Mouse (Mus musculus): ENCODE results near the gene Rnf224. TPM values are rescaled to one million over a fixed set of nuclear protein-coding genes. Genes with fewer than 3 reads are reported as not detected.

Gene Rnf224
- polyA plus RNA-seq, 1 experiment from 2014 or later, result not detected

DNA sequence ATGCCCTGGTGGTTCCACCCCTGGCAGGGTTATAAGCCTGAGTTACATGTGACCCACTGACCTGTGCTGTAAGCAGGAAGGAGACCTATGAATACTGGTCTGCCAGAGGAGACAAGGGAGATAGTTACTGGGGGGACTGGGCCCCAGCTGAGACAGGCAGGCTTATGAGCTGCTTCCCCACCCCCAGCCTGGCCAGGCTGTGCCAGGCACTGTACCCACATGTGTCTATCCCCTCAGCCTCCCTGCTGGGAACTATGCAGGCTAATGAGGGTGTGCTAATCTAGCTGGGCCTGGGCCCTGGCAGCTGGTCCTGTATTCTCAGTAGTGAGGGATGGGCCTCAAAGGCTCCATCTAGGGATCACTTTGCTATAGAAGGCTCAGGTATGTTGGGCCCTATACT is 30.7 kb upstream of the Rnf224 start:
- Histone ChIP-seq H3K4me2 (ENCODE audit: low read length) (peak overlapping the region; percentile 100), H3K4me1 (ENCODE audit: control insufficient read depth, insufficient read depth, low read length) (peaks cover 59% of the 10 kb centered on the region), H3K27ac (replicated peaks; ENCODE audit: low read depth, low read length) (0 out of 2 replicates have a peak overlapping the region, but pooled peaks have one; percentile 52), H3K27me3 (ENCODE audit: control insufficient read depth, insufficient read depth, low read length) (peaks cover 9% of the 10 kb centered on the region), H3K36me3 (ENCODE audit: control insufficient read depth, insufficient read depth, low read length) (peaks cover 27% of the 10 kb centered on the region), H3K4me3 (replicated peaks; ENCODE audit: low read depth, low read length) (no peak overlapping the region), H3K9me3 (ENCODE audit: control insufficient read depth, low read length) (no peaks in the 10 kb centered on the region), H3K9ac (replicated peaks; ENCODE audit: low read length) (peak overlapping the region; percentile 16; the same call in 1 of the 2 replicates)
- DNase-seq (no peak), ATAC-seq (ENCODE audit: low FRiP score, low TSS enrichment) (no peak)

DNA sequence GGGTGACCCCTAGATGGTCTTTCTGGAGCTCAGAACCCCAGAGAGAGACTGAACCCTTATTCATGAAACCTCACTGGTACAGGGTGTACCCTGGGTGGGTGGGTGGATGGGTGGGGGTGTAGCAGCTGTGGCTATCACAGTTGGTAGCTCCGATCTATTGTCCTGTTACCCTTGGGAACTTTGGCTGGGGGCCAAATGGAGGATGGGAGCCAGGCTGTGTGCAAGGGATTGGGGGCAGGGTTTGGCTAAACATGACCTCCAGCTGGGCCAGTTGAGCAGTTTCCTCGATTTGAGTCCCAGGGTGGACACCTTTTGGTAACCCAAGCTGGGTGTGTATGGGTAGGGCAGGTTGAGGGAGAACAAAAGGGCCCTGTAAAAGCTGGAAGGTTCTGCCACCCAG is 30.1 kb upstream of the Rnf224 start:
- H3K36me3 ChIP-seq (ENCODE audit: control insufficient read depth, insufficient read depth, low read length), result peaks cover 27% of the 10 kb centered on the region
- H3K9ac ChIP-seq (replicated peaks; ENCODE audit: low read length), result peak overlapping the region; percentile 16; the same call in 1 of the 2 replicates
- peaks cover 9% of the 10 kb centered on the region for H3K27me3 ChIP-seq (ENCODE audit: control insufficient read depth, insufficient read depth, low read length)
- H3K4me1 ChIP-seq (ENCODE audit: control insufficient read depth, insufficient read depth, low read length), result peaks cover 59% of the 10 kb centered on the region
- whole genome bisulfite sequencing, result 50% methylated on average over 2 of the region's 2 CpGs
- no peak overlapping the region for H3K4me3 ChIP-seq (replicated peaks; ENCODE audit: low read depth, low read length)
- no peak for ATAC-seq (ENCODE audit: low FRiP score, low TSS enrichment)
- H3K4me2 ChIP-seq (ENCODE audit: low read length), result peak overlapping the region; percentile 100
- H3K27ac ChIP-seq (replicated peaks; ENCODE audit: low read depth, low read length), result 0 out of 2 replicates have a peak overlapping the region, but pooled peaks have one; percentile 52
- no peaks in the 10 kb centered on the region for H3K9me3 ChIP-seq (ENCODE audit: control insufficient read depth, low read length)
- peak; percentile 35 for DNase-seq

DNA sequence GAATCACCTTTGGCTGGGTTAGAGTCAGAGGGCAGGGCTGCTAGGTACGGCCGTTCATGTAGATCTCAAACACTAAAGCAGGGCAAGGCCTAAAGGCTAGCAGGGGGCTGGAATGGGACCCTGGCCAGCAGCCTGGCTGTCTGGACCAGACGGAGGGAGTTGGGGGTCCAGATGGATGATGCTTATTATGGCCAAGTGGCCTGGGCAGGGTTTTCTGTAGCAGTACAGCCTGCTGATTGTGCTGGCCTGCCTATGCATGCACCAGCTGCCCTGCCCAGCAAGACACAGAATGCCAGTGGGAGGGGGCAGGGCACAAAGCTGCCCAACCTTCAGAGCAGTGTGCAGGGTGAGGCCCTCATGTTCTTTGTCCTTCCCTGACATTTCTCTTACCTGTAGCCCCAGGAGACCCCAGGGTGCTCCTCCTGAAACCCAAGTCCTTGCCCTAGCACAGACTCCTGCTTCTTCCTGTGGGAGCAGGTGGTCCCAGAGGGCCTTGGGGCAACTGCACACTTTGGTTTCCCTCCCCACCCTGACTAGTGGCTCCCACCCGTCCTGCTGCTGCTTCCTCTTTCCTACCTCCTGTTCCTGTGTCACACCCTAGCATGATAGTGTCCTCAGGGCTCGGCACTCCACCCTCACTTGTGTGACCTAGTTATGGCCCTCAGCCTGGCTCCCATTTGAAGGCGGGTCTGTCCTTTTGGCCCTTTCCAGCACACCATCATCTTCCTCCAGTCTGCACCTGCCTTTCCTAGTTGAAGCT is 29.5 kb upstream of the Rnf224 start:
- peak overlapping the region; percentile 31; the same call in 1 of the 2 replicates for H3K9ac ChIP-seq (replicated peaks; ENCODE audit: low read length)
- peaks cover 53% of the 10 kb centered on the region for H3K4me1 ChIP-seq (ENCODE audit: control insufficient read depth, insufficient read depth, low read length)
- peaks cover 9% of the 10 kb centered on the region for H3K27me3 ChIP-seq (ENCODE audit: control insufficient read depth, insufficient read depth, low read length)
- no peak overlapping the region for H3K27ac ChIP-seq (replicated peaks; ENCODE audit: low read depth, low read length)
- H3K36me3 ChIP-seq (ENCODE audit: control insufficient read depth, insufficient read depth, low read length), result peaks cover 27% of the 10 kb centered on the region
- ATAC-seq (ENCODE audit: low FRiP score, low TSS enrichment) (no peak), DNase-seq (no peak)
- no peaks in the 10 kb centered on the region for H3K9me3 ChIP-seq (ENCODE audit: control insufficient read depth, low read length)
- peak overlapping the region; percentile 100 for H3K4me2 ChIP-seq (ENCODE audit: low read length)
- WGBS, result 70% methylated on average over 6 of the region's 6 CpGs
- H3K4me3 ChIP-seq (replicated peaks; ENCODE audit: low read depth, low read length), result no peak overlapping the region

DNA sequence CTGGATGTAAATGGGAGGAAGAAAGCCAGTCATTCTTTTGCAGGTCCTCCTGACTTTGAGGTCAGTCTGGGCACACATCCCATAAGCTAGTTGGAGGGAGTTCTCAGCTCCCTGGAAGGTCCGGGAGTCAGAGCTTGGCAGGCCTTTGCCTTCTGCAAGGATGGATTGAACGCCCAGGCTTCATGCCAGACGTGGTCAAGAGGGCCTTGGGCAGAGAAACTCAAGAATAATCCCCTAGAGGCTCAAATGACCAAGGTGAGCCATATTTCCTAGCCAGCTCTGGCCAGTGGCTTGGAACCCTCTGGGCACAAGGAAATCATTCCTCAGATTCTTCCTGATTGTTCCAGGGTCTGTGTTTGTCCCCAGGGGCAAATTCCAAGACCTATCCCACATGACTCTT is 28.3 kb upstream of the Rnf224 start:
- Histone ChIP-seq H3K4me3 (replicated peaks; ENCODE audit: low read depth, low read length) (0 out of 2 replicates have a peak overlapping the region, but pooled peaks have one; percentile 12), H3K27me3 (ENCODE audit: control insufficient read depth, insufficient read depth, low read length) (peaks cover 9% of the 10 kb centered on the region), H3K9me3 (ENCODE audit: control insufficient read depth, low read length) (no peaks in the 10 kb centered on the region), H3K9ac (replicated peaks; ENCODE audit: low read length) (no peak overlapping the region; the same call in 1 of the 2 replicates), H3K4me2 (ENCODE audit: low read length) (peak overlapping the region; percentile 100), H3K27ac (replicated peaks; ENCODE audit: low read depth, low read length) (no peak overlapping the region), H3K36me3 (ENCODE audit: control insufficient read depth, insufficient read depth, low read length) (peaks cover 18% of the 10 kb centered on the region), H3K4me1 (ENCODE audit: control insufficient read depth, insufficient read depth, low read length) (peaks cover 47% of the 10 kb centered on the region)
- DNase-seq, result no peak
- ATAC-seq (ENCODE audit: low FRiP score, low TSS enrichment), result no peak
- WGBS, result 73% methylated on average over 3 of the region's 3 CpGs

DNA sequence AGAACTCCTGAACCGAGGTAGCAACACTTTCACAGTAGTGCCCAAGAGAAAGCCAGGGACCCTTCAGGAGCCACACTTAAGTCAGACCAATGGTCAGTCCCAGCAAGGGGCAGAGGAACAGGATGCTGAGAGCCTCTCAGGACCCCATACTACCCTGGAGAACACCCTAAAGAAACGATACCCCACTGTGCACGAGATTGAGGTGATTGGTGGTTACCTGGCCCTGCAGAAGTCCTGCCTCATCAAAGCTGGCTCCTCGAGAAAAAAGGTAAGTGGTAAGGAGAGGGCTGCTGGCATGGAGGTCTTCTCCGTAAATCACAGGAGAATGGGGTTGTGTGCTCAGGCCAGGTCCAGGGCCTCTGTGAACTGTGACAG is 27.7 kb upstream of the Rnf224 start:
- H3K36me3 ChIP-seq (ENCODE audit: control insufficient read depth, insufficient read depth, low read length), result peaks cover 12% of the 10 kb centered on the region
- WGBS, result 77% methylated on average over 5 of the region's 5 CpGs
- no peak for ATAC-seq (ENCODE audit: low FRiP score, low TSS enrichment)
- no peak overlapping the region; the same call in 1 of the 2 replicates for H3K9ac ChIP-seq (replicated peaks; ENCODE audit: low read length)
- peak overlapping the region; percentile 100 for H3K4me2 ChIP-seq (ENCODE audit: low read length)
- H3K9me3 ChIP-seq (ENCODE audit: control insufficient read depth, low read length), result no peaks in the 10 kb centered on the region
- peaks cover 47% of the 10 kb centered on the region for H3K4me1 ChIP-seq (ENCODE audit: control insufficient read depth, insufficient read depth, low read length)
- H3K4me3 ChIP-seq (replicated peaks; ENCODE audit: low read depth, low read length), result no peak overlapping the region; the same call in 1 of the 2 replicates
- DNase-seq, result no peak
- no peak overlapping the region for H3K27ac ChIP-seq (replicated peaks; ENCODE audit: low read depth, low read length)
- peaks cover 9% of the 10 kb centered on the region for H3K27me3 ChIP-seq (ENCODE audit: control insufficient read depth, insufficient read depth, low read length)

DNA sequence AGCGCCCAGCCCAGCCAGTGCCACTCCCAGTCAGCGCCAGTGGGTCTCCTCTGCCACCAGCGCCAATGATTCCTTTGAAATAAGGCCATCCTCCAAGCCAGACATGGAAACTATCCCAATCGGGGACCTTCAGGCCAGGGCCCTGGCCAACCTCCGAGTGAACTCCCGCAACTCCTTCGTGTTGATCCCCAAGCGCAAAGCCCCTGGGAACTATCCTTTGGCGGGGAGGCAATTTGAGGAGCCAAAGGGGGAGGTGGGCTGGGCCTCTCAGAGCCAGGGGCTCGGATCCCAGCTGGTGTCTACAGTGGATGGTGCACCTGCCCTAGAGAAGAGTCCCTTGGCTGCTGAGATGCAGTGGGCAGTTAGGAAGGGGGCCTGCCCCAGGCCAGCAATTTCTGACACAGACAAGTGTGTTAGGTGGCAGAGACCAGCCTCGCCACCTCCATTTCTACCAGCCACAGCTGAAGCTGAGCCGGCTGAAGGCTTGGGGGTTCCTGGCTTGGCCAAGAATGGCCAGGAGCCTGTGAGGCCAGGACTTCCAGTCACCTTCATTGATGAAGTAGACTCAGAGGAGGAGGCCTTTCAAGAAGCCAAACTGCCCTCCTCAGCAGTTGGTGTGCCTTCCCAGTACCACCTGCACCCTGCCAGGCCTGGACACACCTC is 27.2 kb upstream of the Rnf224 start:
- Histone ChIP-seq H3K27ac (replicated peaks; ENCODE audit: low read depth, low read length) (no peak overlapping the region), H3K4me1 (ENCODE audit: control insufficient read depth, insufficient read depth, low read length) (peaks cover 47% of the 10 kb centered on the region), H3K4me3 (replicated peaks; ENCODE audit: low read depth, low read length) (peak overlapping the region; percentile 80), H3K9ac (replicated peaks; ENCODE audit: low read length) (peak overlapping the region; percentile 68), H3K36me3 (ENCODE audit: control insufficient read depth, insufficient read depth, low read length) (peaks cover 7% of the 10 kb centered on the region), H3K4me2 (ENCODE audit: low read length) (peak overlapping the region; percentile 100), H3K9me3 (ENCODE audit: control insufficient read depth, low read length) (no peaks in the 10 kb centered on the region), H3K27me3 (ENCODE audit: control insufficient read depth, insufficient read depth, low read length) (peaks cover 9% of the 10 kb centered on the region)
- DNase-seq (no peak), ATAC-seq (ENCODE audit: low FRiP score, low TSS enrichment) (no peak)
- 18% methylated on average over 12 of the region's 12 CpGs for WGBS

DNA sequence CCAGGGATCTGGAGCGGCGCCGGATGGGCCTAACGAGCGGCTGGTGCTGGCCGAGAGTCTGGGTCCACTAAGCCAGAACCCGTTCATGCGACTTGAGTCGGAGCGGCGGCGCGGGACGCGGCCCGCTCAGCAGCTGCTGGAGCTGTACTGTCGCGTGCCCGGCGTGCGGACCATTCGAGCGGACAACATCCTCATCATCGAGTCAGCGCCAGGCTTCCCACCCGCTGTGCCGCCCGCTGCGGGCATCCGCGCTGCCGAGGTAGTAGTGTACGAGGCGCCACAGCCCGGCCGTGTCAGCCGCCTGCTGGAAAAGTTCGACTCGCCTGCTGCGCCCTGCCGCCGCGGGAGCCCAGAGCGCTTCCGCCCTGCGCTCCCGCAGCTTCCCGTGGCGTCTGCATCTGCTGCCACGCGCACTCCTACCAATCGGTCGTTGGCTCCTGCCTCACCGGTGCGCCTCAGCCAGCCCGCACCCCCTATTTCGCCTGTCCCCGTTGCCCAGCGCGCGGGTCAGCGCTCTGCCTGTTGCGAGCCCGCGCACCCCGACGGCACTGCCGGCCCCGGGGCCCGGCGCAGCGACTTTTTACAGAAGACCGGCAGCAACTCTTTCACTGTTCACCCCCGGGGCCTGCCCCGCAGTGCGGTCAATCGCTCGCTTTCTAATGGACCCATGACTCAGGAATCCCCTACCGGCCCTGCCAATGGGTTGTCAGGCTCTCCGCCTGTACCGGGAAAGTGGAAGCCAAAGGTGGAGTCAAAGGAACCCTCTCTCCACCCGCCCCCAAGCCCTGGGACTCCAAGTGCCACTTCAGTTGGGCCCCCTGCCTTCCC is 26.4 kb upstream of the Rnf224 start:
- Histone ChIP-seq H3K27me3 (ENCODE audit: control insufficient read depth, insufficient read depth, low read length) (peaks cover 9% of the 10 kb centered on the region), H3K36me3 (ENCODE audit: control insufficient read depth, insufficient read depth, low read length) (no peaks in the 10 kb centered on the region), H3K4me1 (ENCODE audit: control insufficient read depth, insufficient read depth, low read length) (peaks cover 47% of the 10 kb centered on the region), H3K9ac (replicated peaks; ENCODE audit: low read length) (peak overlapping the region; percentile 68), H3K9me3 (ENCODE audit: control insufficient read depth, low read length) (no peaks in the 10 kb centered on the region), H3K27ac (replicated peaks; ENCODE audit: low read depth, low read length) (peak overlapping the region; percentile 74), H3K4me2 (ENCODE audit: low read length) (peak overlapping the region; percentile 100), H3K4me3 (replicated peaks; ENCODE audit: low read depth, low read length) (peak overlapping the region; percentile 80)
- DNase-seq, result peak; percentile 71
- under 1% methylated on average over 82 of the region's 82 CpGs for WGBS
- ATAC-seq (ENCODE audit: low FRiP score, low TSS enrichment), result peak; percentile 21

DNA sequence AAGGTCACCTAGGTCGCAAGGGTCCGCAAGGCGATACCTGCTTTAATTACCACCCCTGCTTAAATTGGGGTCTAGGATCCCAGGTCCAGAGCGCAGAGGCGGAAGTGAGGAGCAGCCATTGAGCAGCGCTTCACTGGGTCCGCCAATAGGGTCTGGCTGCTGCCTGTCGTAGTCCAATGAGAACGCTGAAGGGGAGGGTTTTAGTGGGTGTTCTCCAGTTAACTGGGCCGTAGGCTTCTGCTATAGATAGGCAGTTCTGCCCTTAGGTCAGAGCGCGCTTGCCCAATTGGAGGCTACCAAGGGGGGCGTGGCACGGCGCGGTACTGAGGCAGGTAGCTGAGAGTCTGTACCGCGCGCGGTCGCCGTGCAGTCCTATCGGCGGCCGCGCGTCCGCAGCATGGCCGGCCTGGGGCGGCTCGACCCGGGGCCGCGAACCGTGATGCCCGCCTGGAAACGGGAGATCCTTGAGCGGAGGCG is 25.7 kb upstream of the Rnf224 start, which contains the start of gene Tprn:
TSS of gene Tprn (plus strand) at position 328 of the 477 bp plus-strand sequence.
- no peaks in the 10 kb centered on the region for H3K9me3 ChIP-seq (ENCODE audit: control insufficient read depth, low read length)
- H3K9ac ChIP-seq (replicated peaks; ENCODE audit: low read length), result peak within 1 kb of the TSS; percentile 68
- peak; percentile 97 for ATAC-seq (ENCODE audit: low FRiP score, low TSS enrichment)
- H3K4me1 ChIP-seq (ENCODE audit: control insufficient read depth, insufficient read depth, low read length), result peaks cover 43% of the 10 kb centered on the region
- H3K4me3 ChIP-seq (replicated peaks; ENCODE audit: low read depth, low read length), result peak within 1 kb of the TSS; percentile 80
- no peaks in the 10 kb centered on the region for H3K36me3 ChIP-seq (ENCODE audit: control insufficient read depth, insufficient read depth, low read length)
- H3K27ac ChIP-seq (replicated peaks; ENCODE audit: low read depth, low read length), result peak within 1 kb of the TSS; percentile 74
- DNase-seq, result peak; percentile 97
- H3K27me3 ChIP-seq (ENCODE audit: control insufficient read depth, insufficient read depth, low read length), result peaks cover 9% of the 10 kb centered on the region
- H3K4me2 ChIP-seq (ENCODE audit: low read length), result peak within 1 kb of the TSS; percentile 100
- WGBS, result under 1% methylated on average over 39 of the region's 39 CpGs
